Mouse (Mus musculus) embryonic facial prominence, embryonic 11.5 days (tissue): ENCODE measurements around the gene Gm7030. TPM values are rescaled to one million over a fixed set of nuclear protein-coding genes. Genes with fewer than 3 reads are reported as not detected.
"Not testable (repeated sequence)": the region's sequence is repeated elsewhere in the genome, so short reads cannot be mapped to it uniquely, and the experiment has no call there.

Experiments used
- ATAC-seq: fragments of 200-750 bp; cut with Nextera tagmentation; replicated peaks from 2 replicates; pipeline ENCODE4 v1.8.0; 2017; ENCODE audit warnings: low read depth; ENCODE audit not compliant: insufficient number of reproducible peaks, low FRiP score, low TSS enrichment
- DNase-seq: peaks from one replicate; pipeline ENCODE4 v3.0.0-alpha.2; 2015; ENCODE audit warnings: low spot score
- H3K27ac ChIP-seq: fragments of 300-500 bp; sonication (generic); replicated peaks from 2 replicates; pipeline ENCODE4 v1.5.1; 2014; ENCODE audit warnings: mild to moderate bottlenecking, low read depth, low read length, control low read depth
- H3K27me3 ChIP-seq: fragments of 300-500 bp; sonication (generic); 2 replicates; pipeline ENCODE4 v1.6.1; 2014; ENCODE audit warnings: mild to moderate bottlenecking, low read length, moderate library complexity, mixed read lengths; ENCODE audit not compliant: control insufficient read depth, insufficient read depth
- H3K36me3 ChIP-seq: fragments of 300-500 bp; sonication (generic); replicated peaks from 2 replicates; pipeline ENCODE4 v1.6.1; 2014; ENCODE audit warnings: low read depth, mild to moderate bottlenecking, low read length, moderate library complexity, mixed read lengths; ENCODE audit not compliant: control insufficient read depth, insufficient read depth
- H3K4me1 ChIP-seq: fragments of 300-500 bp; sonication (generic); 2 replicates; pipeline ENCODE4 v1.6.1; 2014; ENCODE audit warnings: low read length, mixed read lengths; ENCODE audit not compliant: control insufficient read depth, insufficient read depth
- H3K4me2 ChIP-seq: fragments of 300-500 bp; sonication (generic); 2 replicates; pipeline ENCODE4 v1.6.1; 2014; ENCODE audit warnings: low read depth, mild to moderate bottlenecking, control low read depth, low read length, moderate library complexity
- H3K4me3 ChIP-seq: fragments of 300-500 bp; sonication (generic); 2 replicates; pipeline ENCODE4 v1.5.1; 2014; ENCODE audit warnings: low read depth, low read length, control low read depth
- H3K9ac ChIP-seq: fragments of 300-500 bp; sonication (generic); replicated peaks from 2 replicates; pipeline ENCODE4 v1.6.1; 2014; ENCODE audit warnings: mild to moderate bottlenecking, control low read depth, low read length
- H3K9me3 ChIP-seq: fragments of 300-500 bp; sonication (generic); replicated peaks from 2 replicates; pipeline ENCODE4 v1.6.1; 2016; ENCODE audit warnings: mild to moderate bottlenecking, low read length, inconsistent platforms, mixed read lengths; ENCODE audit not compliant: control insufficient read depth
- WGBS: fragments of 180-500 bp; shearing (Covaris S2); extraction: QIAGEN DNeasy Blood & Tissue Kit; methylation state at CpG from one replicate; pipeline ENCODE4 v1.1.7; 2014; 5-methylcytosine and 5-hydroxymethylcytosine counted together
- polyA plus RNA-seq: library from polyadenylated mRNA; unstranded; fragments of >200 nt; fragmentation: Nextera tagmentation; extraction: Ambion mirVana; gene quantifications from 2 replicates; pipeline ENCODE4 v1.2.1, GENCODE M21; 2014

Gene Gm7030
- polyA plus RNA-seq, 1 experiment from 2014 or later, result not detected

DNA sequence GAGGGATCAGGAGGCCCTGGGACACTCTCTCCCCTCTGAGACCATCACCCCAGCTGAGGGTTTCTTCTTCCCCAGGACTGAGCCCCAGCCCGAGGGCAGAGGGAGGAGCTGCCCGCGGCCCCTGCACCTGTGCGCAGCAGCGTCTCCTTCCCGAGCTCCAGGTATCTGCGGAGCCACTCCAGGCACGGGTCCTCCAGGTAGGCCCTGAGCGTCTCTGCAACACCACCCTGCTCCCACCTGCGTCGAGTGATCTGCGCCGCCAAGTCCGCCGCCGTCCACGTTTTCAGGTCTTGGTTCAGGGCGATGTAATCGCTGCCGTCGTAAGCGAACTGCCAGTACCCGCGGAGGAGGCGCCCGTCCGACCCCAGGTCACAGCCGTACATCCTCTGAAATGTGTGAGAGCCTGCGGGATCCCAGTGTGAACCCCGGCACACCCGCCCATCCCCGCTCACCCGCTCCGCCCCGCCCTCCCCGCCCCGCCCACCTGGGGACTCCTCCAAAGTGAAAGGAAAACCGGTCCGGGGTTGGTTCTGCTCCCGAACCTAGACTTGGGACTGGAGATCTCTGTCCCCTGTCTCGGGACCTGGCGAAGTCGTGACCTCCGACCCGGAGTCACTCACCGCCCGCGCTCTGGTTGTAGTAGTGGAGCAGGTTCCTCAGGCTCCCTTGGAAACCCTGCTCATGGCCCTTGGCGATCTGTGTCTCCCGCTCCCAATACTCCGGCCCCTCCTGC lies 38.2 kb upstream of the Gm7030 start:
- Histone ChIP-seq H3K4me1 (no peaks in the 10 kb centered on the region), H3K9ac (no peak overlapping the region), H3K36me3 (no peaks in the 10 kb centered on the region), H3K27ac (no peak overlapping the region), H3K9me3 (no peaks in the 10 kb centered on the region), H3K4me2 (peak overlapping the region; percentile 27; the same call in 1 of the 2 replicates), H3K27me3 (peaks cover 49% of the 10 kb centered on the region), H3K4me3 (peak overlapping the region; percentile 15; the same call in 1 of the 2 replicates)
- DNase-seq, result no peak
- WGBS, result under 1% methylated on average over 47 of the region's 51 CpGs
- no peak for ATAC-seq

DNA sequence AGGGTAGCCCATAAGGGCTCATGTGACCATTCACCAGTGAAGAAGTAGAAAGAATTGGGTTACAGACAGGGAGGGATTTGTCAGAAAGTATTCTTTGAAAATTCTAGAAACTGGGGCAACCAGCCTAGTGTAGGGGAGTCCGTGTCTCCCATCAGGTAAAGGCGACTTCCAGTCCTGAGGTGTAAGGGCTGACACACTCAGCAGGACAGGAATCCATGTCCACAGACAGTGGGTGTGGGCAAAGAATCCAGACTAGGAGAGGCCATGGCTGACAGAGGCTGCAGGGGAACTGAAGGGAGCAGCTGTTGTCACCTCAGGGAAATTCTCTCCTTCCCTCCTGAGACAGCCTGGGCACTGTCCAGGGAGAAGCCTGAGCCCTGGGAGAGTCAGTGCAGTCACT lies 37.7 kb upstream of the Gm7030 start:
- H3K36me3 ChIP-seq, H3K4me3 ChIP-seq, H3K27ac ChIP-seq, H3K4me1 ChIP-seq, H3K9ac ChIP-seq, ATAC-seq, H3K4me2 ChIP-seq, DNase-seq, H3K9me3 ChIP-seq: not testable (repeated sequence)
- 7% methylated on average over 2 of the region's 2 CpGs for WGBS
- H3K27me3 ChIP-seq, result peaks cover 55% of the 10 kb centered on the region

DNA sequence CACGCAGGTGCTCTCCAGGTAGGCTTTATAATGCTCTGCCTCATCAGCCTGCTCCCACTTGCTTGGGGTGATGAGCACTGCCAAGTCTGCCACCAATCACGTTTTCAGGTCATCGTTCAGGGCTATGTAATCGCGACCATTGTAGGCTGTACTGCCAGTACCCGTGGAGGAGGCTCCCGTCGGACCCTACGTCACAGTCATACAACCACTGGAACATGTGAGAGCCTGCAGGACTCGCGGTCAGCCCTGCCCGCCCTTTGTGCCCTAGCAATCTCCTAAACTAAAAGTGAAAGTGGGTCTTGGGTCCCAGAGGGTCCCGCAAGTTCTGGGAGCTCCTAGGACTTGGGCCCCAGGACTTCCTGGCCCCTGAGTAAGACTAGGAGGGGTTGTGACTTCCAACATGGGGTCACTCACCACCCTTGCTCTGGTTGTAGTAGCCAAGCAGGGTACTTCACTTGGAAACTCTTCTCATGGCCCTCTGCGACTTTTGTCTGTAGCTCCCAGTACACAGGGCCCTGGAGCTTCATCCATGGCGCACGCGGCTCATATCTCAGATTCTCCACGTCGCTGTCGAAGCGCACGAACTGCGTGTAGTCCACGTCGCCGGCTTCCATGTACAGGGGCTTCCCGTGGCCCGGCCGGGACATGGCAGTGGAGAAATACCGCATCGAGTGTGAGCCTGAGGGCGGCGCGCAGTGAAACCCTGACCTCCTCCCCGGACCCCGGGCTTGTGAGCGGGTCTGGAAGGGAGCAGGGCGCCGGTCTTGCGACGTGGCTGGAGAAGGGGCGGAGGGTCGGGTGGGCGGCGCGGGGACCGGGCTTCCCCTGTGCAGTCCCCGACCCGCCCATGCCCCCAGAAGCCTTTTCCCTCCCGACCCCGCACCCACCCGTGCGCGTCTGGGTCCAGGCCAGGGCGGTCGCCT lies 32.2 kb upstream of the Gm7030 start:
- ATAC-seq (no peak), DNase-seq (no peak)
- 2% methylated on average over 55 of the region's 56 CpGs for WGBS
- Histone ChIP-seq H3K27me3 (peaks cover 43% of the 10 kb centered on the region), H3K9me3 (no peaks in the 10 kb centered on the region), H3K4me3 (no peak overlapping the region), H3K4me2 (peak overlapping the region; percentile 13), H3K36me3 (no peaks in the 10 kb centered on the region), H3K4me1 (no peaks in the 10 kb centered on the region; the same call in 1 of the 2 replicates), H3K9ac (no peak overlapping the region), H3K27ac (no peak overlapping the region)

DNA sequence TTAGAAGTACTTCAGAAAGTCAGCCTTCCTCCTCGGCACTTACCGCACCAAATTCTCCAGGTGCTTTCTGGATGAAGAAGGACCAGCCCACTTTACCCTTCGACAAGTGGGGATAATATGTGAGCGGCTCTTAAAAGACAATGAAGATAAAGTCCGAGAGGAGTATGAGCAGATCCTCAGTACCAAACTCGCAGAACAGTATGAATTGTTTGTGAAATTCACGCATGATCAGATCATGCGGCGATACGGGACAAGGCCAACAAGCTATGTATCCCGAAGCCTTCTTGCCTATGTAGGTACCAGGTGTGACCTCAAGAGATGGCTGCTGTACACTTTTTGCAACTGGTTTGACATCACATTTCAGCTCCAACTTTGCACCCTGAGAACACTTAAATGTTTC lies 29.0 kb upstream of the Gm7030 start:
- not testable (repeated sequence) for H3K4me2 ChIP-seq, ATAC-seq, H3K27ac ChIP-seq, H3K36me3 ChIP-seq, H3K9ac ChIP-seq, DNase-seq, H3K9me3 ChIP-seq, H3K4me1 ChIP-seq, H3K4me3 ChIP-seq
- WGBS, result 10% methylated on average over 11 of the region's 11 CpGs
- H3K27me3 ChIP-seq, result peaks cover 33% of the 10 kb centered on the region

DNA sequence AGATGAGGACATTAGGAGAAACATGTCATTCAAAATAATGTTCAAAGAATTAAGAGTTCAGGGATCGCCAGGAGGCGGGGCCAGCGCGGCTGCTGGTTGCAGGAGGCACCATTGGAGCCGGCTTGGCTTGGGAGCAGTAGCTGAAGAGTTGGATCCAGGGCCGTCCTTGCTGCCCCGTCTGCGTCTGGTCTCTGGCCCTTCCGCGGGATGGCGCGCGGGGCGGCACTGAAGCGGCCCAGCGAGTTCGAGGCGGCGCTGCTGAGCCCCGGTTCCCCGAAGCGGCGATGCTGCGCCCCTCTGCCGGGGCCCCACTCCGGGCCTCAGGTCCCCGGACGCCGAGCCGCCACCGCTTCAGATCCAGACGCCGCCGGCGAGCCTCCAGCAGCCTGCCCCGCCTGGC lies 28.6 kb upstream of the Gm7030 start:
- ATAC-seq, H3K4me1 ChIP-seq, H3K9me3 ChIP-seq, H3K36me3 ChIP-seq, H3K27ac ChIP-seq: not testable (repeated sequence)
- peaks cover 33% of the 10 kb centered on the region for H3K27me3 ChIP-seq
- 0 out of 2 replicates have a peak overlapping the region, but pooled peaks have one; percentile 22 for H3K9ac ChIP-seq
- under 1% methylated on average over 35 of the region's 36 CpGs for WGBS
- peak; percentile 47 for DNase-seq
- H3K4me2 ChIP-seq, result peak overlapping the region; percentile 46
- H3K4me3 ChIP-seq, result peak overlapping the region; percentile 21; the same call in 1 of the 2 replicates

DNA sequence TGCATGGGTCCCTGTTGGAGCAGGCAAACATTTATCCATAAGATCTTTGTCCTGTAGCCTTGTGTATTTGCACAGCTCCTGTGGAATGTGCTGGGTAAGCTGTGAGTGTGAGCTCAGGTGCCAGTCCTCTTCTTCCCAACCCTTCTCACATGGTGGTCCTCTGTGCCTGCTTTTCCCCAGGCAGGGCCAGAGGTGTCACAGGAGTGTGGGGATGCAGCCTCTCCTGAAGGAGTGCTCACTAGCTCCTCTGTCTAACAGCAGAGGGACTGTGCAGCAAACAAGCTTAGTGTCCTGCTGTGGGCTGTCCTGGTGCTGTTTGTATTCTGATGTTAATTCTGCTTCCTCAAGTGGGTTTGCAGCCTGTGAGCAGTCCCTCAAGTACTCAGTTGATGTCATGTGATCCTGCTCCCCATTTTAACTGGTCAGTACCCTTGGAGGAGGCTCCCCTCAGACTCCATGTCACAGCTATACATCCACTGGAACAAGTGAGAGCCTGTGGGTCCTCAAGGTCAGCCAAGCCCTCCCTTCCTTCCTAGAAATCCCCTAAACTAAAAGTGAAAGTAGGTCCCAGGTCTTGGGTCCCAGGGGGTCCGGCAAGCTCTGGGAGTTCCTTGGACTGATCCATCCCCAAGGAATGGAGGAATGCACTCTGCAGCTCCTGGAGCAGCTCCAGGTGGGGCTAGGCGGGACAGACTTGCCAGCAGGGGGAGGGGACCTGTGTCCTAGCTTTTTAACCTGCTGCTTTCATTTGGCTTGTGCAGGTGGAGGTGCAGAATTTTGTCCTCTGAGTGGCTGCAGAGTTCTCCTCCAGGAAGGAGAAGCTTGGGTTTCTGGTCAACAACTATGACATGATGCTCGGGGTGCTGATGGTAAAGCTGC lies 25.3 kb upstream of the Gm7030 start:
- ATAC-seq (no peak), DNase-seq (no peak)
- Histone ChIP-seq H3K4me3 (no peak overlapping the region), H3K9ac (no peak overlapping the region), H3K27ac (no peak overlapping the region), H3K4me2 (no peak overlapping the region), H3K27me3 (peaks cover 15% of the 10 kb centered on the region), H3K9me3 (no peaks in the 10 kb centered on the region), H3K4me1 (no peaks in the 10 kb centered on the region; the same call in 1 of the 2 replicates), H3K36me3 (no peaks in the 10 kb centered on the region)
- WGBS, result 6% methylated on average over 3 of the region's 3 CpGs

DNA sequence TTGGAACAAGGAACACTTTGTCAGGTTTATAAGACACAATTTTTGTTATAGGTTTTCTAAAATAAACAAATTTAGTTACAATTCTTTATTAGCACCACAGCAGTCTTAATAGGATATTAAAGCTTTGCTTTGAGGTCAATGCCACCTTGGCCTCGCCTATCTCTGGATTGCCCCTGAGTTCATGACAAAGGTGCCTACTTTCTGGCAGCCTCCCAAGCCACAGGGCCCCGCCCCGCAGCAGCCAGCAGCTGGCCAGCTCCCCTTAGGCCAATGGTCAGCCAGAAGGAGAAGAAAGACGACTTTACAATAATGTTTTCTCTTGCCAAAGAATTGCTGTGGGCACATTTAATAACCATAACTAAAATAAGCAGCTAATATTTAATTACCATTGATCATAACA lies 22.0 kb upstream of the Gm7030 start:
- WGBS, result 46% methylated on average over 4 of the region's 4 CpGs
- H3K9me3 ChIP-seq, H3K4me3 ChIP-seq, H3K27ac ChIP-seq, H3K36me3 ChIP-seq, ATAC-seq, H3K4me2 ChIP-seq, H3K4me1 ChIP-seq, H3K9ac ChIP-seq, DNase-seq: not testable (repeated sequence)
- H3K27me3 ChIP-seq, result peaks cover 12% of the 10 kb centered on the region
